Mouse (Mus musculus): Measurements from ENCODE around the gene Slc5a8.

Gene Slc5a8

DNA sequence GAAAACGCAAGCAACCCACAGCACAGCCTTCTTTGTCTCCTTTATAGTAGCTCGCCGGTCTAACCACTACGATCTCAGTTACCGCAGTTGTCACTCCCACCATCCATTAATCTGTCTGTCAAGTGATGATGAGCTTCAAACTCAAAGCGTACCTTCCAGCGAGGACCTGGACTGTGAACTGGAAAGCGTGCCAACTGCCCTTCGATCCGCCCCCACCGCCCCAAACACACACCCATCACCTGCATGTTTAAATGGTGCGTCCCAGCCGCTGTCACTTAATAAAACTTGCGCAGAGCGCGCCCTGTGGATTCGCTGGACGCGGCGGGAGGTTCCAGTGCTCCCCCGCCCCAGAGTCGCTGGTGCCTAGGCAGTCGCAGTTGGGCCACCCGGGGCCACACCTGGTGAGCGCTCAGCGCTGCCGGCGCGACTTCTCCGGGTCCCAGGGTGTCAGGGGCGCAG is at the start of gene Slc5a8:
Gene Slc5a8 (plus strand): TSS at position 361 of the 459 bp plus-strand sequence.
- DNase-seq (ENCODE audit: low spot score) = peak; percentile 38

GRCm38 (mm10) chr10:88848876-88849476 is 36.8 kb upstream of the Slc5a8 start:
- no peak for DNase-seq (ENCODE audit: low spot score)

- DNase-seq (ENCODE audit: low spot score) = no peak
Observed at GRCm38 (mm10) chr10:88849976-88850375, 35.8 kb upstream of the Slc5a8 start.

DNA sequence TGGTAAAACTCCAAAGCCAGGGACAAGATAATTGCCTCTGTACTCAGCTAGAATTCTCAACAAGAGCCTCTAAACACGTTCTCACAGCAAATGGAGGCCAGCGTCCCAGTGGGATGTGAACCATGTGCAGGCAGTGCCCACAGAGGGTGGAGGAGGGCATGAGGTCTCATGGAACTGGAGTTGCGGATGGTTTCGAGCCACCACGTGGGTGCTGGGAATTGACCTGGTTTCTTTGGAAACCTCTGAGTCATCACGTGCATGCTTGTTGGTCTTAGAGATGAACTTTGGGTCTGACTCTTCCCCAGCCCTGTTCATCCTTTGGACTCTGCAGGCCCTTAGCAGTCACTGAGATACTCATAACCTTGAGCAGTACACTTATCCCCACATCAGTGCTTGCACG is 32.5 kb upstream of the Slc5a8 start:
- no peak for DNase-seq (ENCODE audit: low spot score)

DNA sequence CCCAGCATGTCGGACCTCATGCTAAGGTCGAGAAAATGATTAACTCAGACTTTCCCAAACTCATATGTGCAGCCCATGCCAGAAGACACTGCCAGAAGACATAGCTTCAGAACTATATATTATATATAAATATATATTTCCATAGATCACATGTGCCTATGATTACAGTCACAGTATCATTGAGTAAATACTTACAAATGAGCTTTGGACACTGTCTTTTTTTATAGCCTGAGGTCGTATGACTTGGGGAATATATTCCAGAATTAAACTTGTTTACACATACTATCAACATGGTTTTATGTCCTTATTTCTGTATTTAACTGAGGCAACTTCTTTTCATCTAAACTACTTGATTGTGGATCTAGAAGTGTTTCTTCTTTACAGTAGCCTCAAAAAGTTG is 24.9 kb upstream of the Slc5a8 start:
- no peak for DNase-seq (ENCODE audit: low spot score)

GRCm38 (mm10) chr10:88861416-88861815 is 24.4 kb upstream of the Slc5a8 start:
- no peak for DNase-seq (ENCODE audit: low spot score)

- DNase-seq (ENCODE audit: low spot score) = no peak
Observed at GRCm38 (mm10) chr10:88862293-88862692, 23.5 kb upstream of the Slc5a8 start.

- no peak for DNase-seq (ENCODE audit: low spot score)
Observed at GRCm38 (mm10) chr10:88866017-88866416, 19.8 kb upstream of the Slc5a8 start.

DNA sequence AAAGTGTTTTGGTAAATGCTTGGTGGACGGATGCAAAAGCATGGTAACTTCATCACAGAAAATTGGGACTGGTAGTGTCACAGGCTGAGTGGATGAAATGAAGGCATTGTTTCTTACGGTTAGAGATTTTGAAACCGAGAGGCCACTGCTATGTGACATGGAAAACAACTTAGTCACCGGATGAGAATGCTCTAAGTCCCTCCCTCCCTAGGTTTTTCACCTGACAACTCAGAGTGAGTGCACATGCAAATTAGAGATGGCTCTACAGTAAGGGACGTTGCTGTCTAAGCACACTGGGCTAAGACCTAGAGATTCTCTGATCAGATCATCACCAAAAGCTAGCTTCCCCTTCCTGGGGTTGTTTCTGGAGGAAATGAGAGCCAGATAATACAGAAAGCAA is 10.9 kb upstream of the Slc5a8 start:
- DNase-seq (ENCODE audit: low spot score) = no peak

DNA sequence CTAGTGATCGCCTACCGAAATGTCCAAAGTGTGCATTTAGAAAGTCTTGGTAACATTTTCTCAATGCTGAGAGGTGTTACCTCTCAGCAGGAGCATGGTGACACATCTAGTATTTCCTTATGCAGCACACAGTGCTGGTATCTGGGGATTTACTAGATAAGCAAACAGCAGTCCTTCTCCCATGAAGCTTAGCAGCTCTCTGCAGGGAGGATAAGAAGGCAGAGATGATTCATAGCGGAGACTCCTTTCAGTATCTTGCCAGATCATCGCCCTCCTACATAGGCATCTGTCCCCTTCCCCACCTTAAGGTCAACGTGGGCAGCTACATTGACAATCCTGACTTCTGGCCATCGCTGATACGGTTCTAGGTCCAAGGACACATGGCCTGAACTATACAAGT is 8.4 kb upstream of the Slc5a8 start:
- DNase-seq (ENCODE audit: low spot score) = no peak

DNA sequence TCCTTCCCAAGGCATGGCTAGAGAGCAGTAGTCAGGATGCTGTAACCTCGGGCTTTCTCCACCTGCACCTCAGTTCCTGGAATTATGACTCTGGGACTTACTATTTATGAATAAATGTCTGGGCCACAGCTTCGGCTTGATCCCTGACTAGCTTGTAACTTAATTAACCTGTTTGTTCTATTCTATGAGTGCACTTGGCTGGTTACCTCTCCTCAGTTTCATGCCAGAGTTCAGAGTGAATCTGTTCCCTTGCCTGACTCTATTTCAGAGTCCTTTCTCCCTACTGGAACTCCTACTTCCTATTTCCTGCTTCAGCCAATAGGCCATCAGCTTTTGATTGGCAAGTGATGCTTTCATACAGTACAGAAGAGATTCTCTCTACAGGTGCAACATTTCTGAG is 2.1 kb upstream of the Slc5a8 start:
- DNase-seq (ENCODE audit: low spot score) = no peak

DNA sequence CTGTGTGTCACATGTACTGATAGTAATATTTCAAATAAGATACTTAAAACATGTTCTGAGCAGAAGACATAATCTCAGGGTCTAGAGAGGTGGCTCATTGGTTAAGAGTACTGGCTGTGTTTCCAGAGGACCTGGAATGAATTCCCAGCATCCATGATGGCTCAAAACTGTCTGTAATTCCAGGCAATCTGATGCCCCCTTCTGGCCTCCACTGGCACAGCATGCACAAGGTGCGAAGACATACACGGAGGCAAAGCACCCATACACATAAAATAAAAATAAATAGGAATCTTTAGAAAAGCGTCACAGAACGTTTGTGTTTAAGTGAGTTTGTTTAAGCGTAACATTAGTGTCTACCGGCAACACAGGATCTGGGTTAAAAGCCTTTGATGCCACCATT is 956 bp upstream of the Slc5a8 start:
- DNase-seq (ENCODE audit: low spot score) = no peak

DNA sequence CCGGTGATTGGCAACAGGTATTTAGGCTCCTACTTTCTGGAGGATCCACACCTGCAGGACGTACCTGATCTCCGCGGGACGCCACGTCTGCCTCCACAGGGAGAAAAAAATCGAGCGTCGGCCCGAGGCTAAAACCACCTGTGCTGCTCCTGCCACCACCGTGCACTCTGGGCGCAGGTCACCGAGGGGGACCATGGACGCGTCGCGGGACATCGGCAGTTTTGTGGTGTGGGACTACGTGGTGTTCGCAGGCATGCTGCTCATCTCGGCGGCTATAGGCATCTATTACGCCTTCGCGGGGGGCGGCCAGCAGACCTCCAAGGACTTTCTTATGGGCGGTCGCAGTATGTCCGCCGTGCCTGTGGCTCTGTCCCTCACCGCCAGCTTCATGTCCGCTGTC is 322 bp downstream of the Slc5a8 start:
- no peak for DNase-seq (ENCODE audit: low spot score)

DNA sequence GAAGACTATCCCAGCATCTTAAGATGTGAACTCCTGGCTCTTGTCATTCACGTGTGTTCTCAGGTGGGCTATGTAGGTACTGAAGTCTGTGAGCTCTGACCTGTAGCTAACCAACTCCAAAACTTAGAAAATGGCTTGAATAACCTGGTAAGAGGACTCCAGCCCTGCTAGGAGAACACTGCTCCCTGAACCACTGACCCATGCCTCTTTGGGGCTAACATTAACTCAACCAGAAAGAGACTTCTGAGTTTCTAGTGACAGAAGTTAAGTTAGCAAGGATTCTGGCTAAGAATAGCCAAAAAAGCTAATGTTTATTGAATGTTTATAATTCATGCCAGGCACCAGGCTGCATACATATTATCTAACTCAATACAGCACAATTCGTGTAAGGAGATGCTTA is 2.6 kb downstream of the Slc5a8 start:
- DNase-seq (ENCODE audit: low spot score) = no peak

DNA sequence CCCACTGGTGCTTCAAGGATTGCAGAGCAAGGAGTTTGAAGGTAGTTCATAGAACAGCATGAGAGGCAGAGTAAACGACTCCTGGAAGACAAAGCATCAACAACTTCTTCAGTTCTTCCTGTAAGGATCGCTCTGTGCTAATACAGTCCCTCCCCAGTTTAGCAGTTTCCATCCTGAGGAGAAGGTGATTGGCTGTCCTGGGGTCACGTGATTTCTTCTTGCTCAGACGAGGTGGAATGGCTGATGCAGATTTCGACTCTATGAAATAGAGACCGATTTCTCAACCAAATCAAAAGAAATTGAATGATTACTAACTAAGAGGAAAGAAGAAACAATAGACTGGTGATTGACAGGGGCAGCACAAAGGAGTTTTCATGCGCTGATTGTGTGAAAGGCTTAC is 5.6 kb downstream of the Slc5a8 start:
- no peak for DNase-seq (ENCODE audit: low spot score)

- DNase-seq (ENCODE audit: low spot score) = no peak
Observed at GRCm38 (mm10) chr10:88892560-88893087, 6.8 kb downstream of the Slc5a8 start.

DNA sequence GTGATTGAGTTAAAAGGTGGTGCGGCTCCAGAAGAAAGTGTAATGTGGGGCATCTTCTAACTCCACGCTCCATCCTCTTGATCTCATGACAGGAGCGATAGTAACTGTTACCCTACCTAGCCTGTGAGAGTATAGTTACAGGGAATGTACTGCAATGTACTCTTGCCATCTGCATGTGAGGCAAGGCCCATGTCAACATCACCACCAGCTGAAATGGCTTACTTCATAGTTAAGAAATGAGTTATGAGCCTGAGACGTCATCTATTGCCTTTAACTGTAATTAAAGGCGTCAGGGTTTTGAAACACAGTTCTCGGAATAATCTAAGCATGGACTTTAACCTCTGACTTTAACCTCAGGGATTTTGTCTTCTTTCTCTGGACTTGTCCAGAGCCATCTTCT is 11.2 kb downstream of the Slc5a8 start:
- no peak for DNase-seq (ENCODE audit: low spot score)

DNA sequence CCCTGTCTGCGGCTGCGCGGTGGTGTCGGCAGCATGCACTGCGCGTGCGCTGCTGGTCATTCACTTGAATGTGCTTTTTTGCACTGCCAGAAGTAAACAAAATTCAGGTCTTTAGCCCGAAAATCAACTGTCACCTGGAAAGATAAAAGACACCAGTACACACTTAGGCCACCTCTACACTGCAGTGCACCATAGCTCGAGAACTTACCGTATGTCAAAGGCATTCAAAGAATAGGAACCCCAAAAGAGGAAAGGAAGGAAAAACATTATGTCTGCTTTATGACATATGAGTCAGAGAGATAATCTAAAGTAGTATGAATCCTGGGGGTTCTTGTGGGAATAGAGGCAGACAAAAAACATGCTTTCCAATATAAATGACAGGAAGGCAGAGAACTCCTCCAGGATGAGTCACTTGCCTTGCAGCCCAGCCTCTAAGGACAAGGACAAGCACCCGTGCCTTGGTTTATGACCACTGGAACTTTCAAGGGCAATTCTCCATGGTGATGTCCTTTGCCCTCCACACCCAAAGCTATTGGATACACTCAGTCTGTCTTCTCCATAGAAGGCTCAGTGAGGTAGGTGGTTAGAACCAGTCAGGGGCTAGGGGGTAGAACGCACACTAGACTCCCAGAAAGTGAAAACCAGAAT is 64.0 kb downstream of the Slc5a8 start:
- DNase-seq (ENCODE audit: low spot score) = no peak

DNA sequence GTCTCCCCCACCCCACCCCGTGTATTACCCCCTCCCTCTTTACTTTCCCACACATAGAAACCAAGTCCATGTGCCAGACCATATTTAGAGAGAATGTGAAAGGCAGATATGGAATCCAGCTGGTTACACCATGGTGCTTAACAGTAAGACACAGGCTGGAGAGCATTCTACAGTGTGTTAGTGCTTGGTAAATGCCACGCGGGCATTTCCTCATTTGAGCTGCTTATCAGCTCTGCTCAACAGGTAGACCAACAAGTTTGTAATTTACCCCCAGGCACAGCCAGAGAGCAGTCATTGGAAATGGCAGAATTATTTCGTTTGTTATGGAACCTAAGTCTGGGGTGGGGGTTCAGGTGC is 64.5 kb downstream of the Slc5a8 start:
- no peak for DNase-seq (ENCODE audit: low spot score)

DNA sequence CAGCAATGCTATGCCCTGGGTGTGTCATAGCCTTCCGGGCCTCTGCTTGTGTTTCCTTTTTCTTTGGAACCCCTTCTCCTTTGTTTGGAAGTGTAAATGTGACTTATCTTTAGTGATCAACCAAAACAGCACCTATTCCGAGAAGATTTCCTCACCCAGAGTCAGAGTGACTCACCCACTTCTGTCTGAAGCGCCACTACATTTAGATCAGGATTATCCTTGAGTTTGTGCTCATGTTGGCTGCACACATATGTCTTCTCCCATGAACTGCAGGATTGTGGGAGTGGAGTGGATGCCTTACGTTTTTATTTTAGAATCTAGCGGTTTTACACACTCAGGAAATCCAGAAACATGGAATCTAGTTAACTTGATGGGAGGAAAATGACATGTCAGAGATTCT is 75.0 kb downstream of the Slc5a8 start:
- no peak for DNase-seq (ENCODE audit: low spot score)

DNA sequence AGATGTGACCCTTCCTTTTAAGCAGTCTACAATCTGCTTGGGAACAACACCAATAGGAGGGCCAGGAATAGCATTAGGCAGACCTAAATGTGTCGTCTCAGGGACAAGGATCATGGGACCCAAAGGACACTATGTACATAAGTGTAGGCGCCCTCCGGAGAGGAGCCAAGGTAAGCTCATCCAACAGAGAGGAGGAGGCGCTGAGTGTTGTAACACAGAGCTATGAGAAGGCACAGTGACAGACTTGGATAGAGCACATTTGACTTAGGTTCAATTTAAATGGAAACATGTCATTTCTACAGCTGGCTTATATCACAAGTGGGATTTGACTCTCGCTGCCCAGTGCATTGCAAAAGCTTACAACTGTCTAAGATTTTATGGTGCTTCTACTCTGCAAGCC is 82.8 kb downstream of the Slc5a8 start:
- no peak for DNase-seq (ENCODE audit: low spot score)

DNA sequence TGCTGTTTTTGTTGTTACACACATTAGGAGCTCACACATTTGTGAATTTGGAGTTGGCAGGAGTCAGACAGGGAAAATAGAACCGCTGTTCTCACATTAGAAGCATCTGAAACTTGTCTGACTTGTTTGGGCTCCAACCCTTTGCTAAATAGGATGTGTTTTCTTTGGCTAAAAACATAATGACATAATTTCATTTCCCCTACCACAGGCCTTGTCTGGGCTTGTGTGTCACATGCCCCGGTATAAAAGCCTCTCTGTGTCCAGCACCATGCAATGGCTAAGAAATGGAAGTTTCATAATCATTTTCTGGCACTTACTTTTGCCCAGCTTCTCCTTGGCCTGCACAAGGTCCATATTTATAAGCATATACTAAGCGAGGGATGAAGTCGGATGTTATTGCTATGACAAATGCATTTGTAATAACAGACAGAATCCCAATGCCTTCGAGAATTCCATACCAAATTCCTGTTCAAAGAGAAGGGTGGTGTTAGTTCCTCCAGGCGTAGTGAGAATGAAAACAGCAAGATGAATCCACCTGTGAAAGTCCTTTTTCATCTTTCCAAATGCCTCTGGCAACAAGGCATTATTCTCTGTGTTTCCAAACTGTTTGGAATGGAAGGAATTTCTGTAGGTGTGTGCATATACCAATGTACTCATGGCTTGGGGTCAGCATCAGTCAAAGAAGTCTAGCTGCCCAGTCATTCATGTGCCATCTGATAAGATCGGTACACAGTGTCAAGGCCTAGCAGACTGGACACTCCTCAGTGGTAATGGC is 85.3 kb downstream of the Slc5a8 start:
- DNase-seq (ENCODE audit: low spot score) = no peak

- no peak for DNase-seq (ENCODE audit: low spot score)
Observed at GRCm38 (mm10) chr10:88978932-88979331, 93.1 kb downstream of the Slc5a8 start.
